Mouse (Mus musculus): ENCODE measurements around the gene C2cd5.

GRCm38 (mm10) chr6:143137341-143137740 is 37.4 kb upstream of the C2cd5 start:
- TF ChIP-seq CTCF (IDR thresholded peaks at IDR 0.05; ENCODE audit: insufficient read depth, low read length): no peak
- no peak for TF ChIP-seq POLR2A (IDR thresholded peaks at IDR 0.05; ENCODE audit: borderline replicate concordance, extremely low read depth, low read depth, low read length)

Measured in lung, adult 2 months (tissue).